Mouse (Mus musculus): ENCODE results near the gene Lhx3.

DNA sequence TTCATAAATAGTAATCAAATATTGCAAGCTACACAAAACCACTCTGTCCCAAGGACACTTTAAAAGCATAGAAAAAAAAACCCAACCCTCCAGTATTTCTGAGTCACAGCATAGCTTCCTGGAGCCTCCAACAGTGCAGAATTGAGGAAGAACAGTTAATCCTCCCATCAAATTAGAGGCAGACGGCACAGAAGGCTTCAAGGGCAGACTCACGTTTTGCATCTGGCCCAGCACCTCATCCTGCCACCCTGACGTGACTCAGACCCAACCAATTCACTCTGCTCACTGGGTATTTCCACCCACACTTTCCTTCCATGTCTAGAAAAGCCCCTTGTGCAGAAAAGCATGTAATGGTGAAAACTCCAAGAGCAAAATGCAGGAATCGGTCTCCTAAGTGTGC is 22.2 kb upstream of the Lhx3 start:
- TF ChIP-seq MAFK (IDR thresholded peaks at IDR 0.05; ENCODE audit: insufficient read depth, low read depth, low read length) (no peak), CHD2 (IDR thresholded peaks at IDR 0.05; ENCODE audit: low read depth, low read length) (no peak), ZC3H11A (IDR thresholded peaks at IDR 0.05; ENCODE audit: borderline replicate concordance, low read depth, low read length) (no peak)

Measured in ES-E14 (cell line).